Comparison of ENCODE assay signal across 29 mouse cellular contexts in the genomic region with DNA sequence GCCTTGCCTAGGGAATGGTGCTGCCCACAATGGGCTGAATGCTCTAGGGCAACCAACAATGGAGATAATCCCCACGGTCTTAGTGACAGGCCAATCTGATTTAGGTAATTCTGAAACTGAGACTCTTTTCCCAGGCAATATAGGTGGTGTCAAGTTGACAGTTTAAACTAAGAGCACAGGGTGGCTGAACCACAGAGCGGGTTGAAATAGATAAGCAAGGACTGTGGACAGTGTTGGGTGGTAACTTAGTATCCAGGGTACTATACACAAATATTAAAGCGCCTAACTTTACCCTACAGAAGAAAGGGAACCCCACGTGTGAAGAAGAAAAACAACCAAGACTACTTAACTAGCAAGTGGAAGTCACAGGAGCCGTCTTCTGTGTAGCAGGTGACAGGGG.
DNase-seq lines count a peak whose midpoint lies in the region; ATAC-seq lines count a peak whose summit lies in the region.
"Had no signal": no experiment of that assay in that cellular context is flagged by ENCODE, and none has a peak within 500 bp of the region (broad histone marks: within the 10 kb centered on the region; RNA-seq: fewer than 3 reads in every experiment).

No protein-coding gene starts in this region.

- ATAC-seq in liver, embryonic 12.5 days = peak; percentile 49
- ATAC-seq in liver, embryonic 13.5 days (ENCODE audit: low read depth) = peak; percentile 47; the same call in 1 of the 2 replicates
- ATAC-seq in megakaryocyte-erythroid progenitor cell, adult 5-6 weeks (replicated peaks; ENCODE audit: low FRiP score, low TSS enrichment, poor library complexity, severe bottlenecking) = peak; percentile 92
- no peak for ATAC-seq in midbrain, embryonic 14.5 days (ENCODE audit: low FRiP score, low TSS enrichment)
- ATAC-seq: CD4-positive, CD25-positive, alpha-beta regulatory T cell, adult 4 months; forebrain, embryonic 13.5 days; forebrain, postnatal 0 days had no signal

- 53% methylated on average over 5 of the region's 5 CpGs for WGBS in liver, embryonic 12.5 days (ENCODE audit: insufficient replicate concordance)
- 51% methylated on average over 5 of the region's 5 CpGs for WGBS in liver, embryonic 13.5 days (ENCODE audit: insufficient replicate concordance)
- 83% methylated on average over 5 of the region's 5 CpGs for WGBS in midbrain, embryonic 14.5 days

- H3K36me3 ChIP-seq in liver, embryonic 12.5 days = no peaks in the 10 kb centered on the region
- no peaks in the 10 kb centered on the region for H3K36me3 ChIP-seq in liver, embryonic 13.5 days
- no peaks in the 10 kb centered on the region for H3K36me3 ChIP-seq in midbrain, embryonic 14.5 days (ENCODE audit: control insufficient read depth, insufficient read depth, low read length)
- H3K36me3 ChIP-seq: embryonic facial prominence, embryonic 13.5 days; heart, embryonic 10.5 days; heart, embryonic 13.5 days; hindbrain, embryonic 12.5 days; hindbrain, embryonic 15.5 days had no signal

- H3K4me1 ChIP-seq in liver, embryonic 12.5 days = no peaks in the 10 kb centered on the region
- H3K4me1 ChIP-seq in liver, embryonic 13.5 days (replicated peaks) = no peaks in the 10 kb centered on the region
- H3K4me1 ChIP-seq in midbrain, embryonic 14.5 days (ENCODE audit: control insufficient read depth, insufficient read depth, low read length) = no peaks in the 10 kb centered on the region
- H3K4me1 ChIP-seq: embryonic facial prominence, embryonic 13.5 days; heart, embryonic 10.5 days; heart, embryonic 13.5 days had no signal

- H3K27me3 ChIP-seq in liver, embryonic 12.5 days (replicated peaks) = no peaks in the 10 kb centered on the region
- no peaks in the 10 kb centered on the region for H3K27me3 ChIP-seq in liver, embryonic 13.5 days
- no peaks in the 10 kb centered on the region for H3K27me3 ChIP-seq in midbrain, embryonic 14.5 days (ENCODE audit: control insufficient read depth, insufficient read depth, low read length)
- H3K27me3 ChIP-seq: embryonic facial prominence, embryonic 13.5 days; forebrain, embryonic 13.5 days; heart, embryonic 13.5 days; hindbrain, embryonic 12.5 days; hindbrain, embryonic 15.5 days had no signal

- no peak overlapping the region for H3K4me2 ChIP-seq in liver, embryonic 12.5 days
- H3K4me2 ChIP-seq in liver, embryonic 13.5 days = no peak overlapping the region
- H3K4me2 ChIP-seq in midbrain, embryonic 14.5 days (ENCODE audit: low read length) = no peak overlapping the region
- H3K4me2 ChIP-seq: embryonic facial prominence, embryonic 13.5 days; forebrain, embryonic 13.5 days; heart, embryonic 13.5 days; hindbrain, embryonic 12.5 days; hindbrain, embryonic 15.5 days had no signal

- DNase-seq in heart, adult 11 months = peak; percentile 50
- DNase-seq in heart, adult 8-10 months (ENCODE audit: low spot score) = no peak
- no peak for DNase-seq in liver
- no peak for DNase-seq in liver, embryonic 13.5 days
- DNase-seq in midbrain, embryonic 14.5 days = no peak
- DNase-seq: adrenal gland, adult 2 months; adrenal gland, postnatal 14 days; cerebellum, adult 11 months; cerebellum, adult 2 months; cerebellum, adult 9-11 months; cerebellum, postnatal 25 days; embryo, embryonic 11 days; forebrain, postnatal 0 days; gastrocnemius, adult 2 months; gastrocnemius, postnatal 14 days; heart, adult 18-20 months; heart, postnatal 14 days; heart, postnatal 4 days had no signal

- H3K9me3 ChIP-seq in liver, embryonic 12.5 days (replicated peaks) = no peaks in the 10 kb centered on the region
- H3K9me3 ChIP-seq in liver, embryonic 13.5 days (replicated peaks) = no peaks in the 10 kb centered on the region
- no peaks in the 10 kb centered on the region for H3K9me3 ChIP-seq in midbrain, embryonic 14.5 days (ENCODE audit: control insufficient read depth, low read length)
- H3K9me3 ChIP-seq: embryonic facial prominence, embryonic 10.5 days; embryonic facial prominence, embryonic 13.5 days; forebrain, embryonic 13.5 days; heart, embryonic 10.5 days; heart, embryonic 13.5 days; hindbrain, embryonic 12.5 days; hindbrain, embryonic 15.5 days had no signal

- H3K4me3 ChIP-seq in liver, embryonic 12.5 days = no peak overlapping the region
- H3K4me3 ChIP-seq in liver, embryonic 13.5 days (replicated peaks) = no peak overlapping the region
- no peak overlapping the region for H3K4me3 ChIP-seq in midbrain, embryonic 14.5 days (replicated peaks; ENCODE audit: low read depth, low read length)
- H3K4me3 ChIP-seq: embryonic facial prominence, embryonic 10.5 days; embryonic facial prominence, embryonic 13.5 days; erythroblast, embryonic 14.5 days; forebrain, embryonic 13.5 days; gastrocnemius, adult 2 months; heart, embryonic 10.5 days; heart, embryonic 13.5 days; hindbrain, embryonic 12.5 days; hindbrain, embryonic 15.5 days had no signal

- no peak overlapping the region for H3K27ac ChIP-seq in liver, embryonic 12.5 days
- no peak overlapping the region for H3K27ac ChIP-seq in liver, embryonic 13.5 days
- no peak overlapping the region for H3K27ac ChIP-seq in midbrain, embryonic 14.5 days (replicated peaks; ENCODE audit: low read depth, low read length)
- H3K27ac ChIP-seq: embryonic facial prominence, embryonic 10.5 days; embryonic facial prominence, embryonic 13.5 days; forebrain, embryonic 13.5 days; gastrocnemius, adult 2 months; heart, embryonic 10.5 days; heart, embryonic 13.5 days; hindbrain, embryonic 12.5 days; hindbrain, embryonic 15.5 days had no signal

- no peak overlapping the region for H3K9ac ChIP-seq in liver, embryonic 12.5 days
- no peak overlapping the region for H3K9ac ChIP-seq in liver, embryonic 13.5 days
- H3K9ac ChIP-seq in midbrain, embryonic 14.5 days (replicated peaks; ENCODE audit: low read length) = no peak overlapping the region
- H3K9ac ChIP-seq: embryonic facial prominence, embryonic 13.5 days; forebrain, embryonic 13.5 days; forebrain, postnatal 0 days; heart, embryonic 13.5 days; hindbrain, embryonic 12.5 days; hindbrain, embryonic 15.5 days had no signal
